Mouse (Mus musculus) kidney, adult 2 months (tissue): ENCODE results near the gene Ero1lb. TPM values are rescaled to one million over a fixed set of nuclear protein-coding genes. Genes with fewer than 3 reads are reported as not detected.
A peak's percentile ranks its signal among the peaks of the same experiment; 100 is the strongest.
"Not testable (repeated sequence)": the region's sequence is repeated elsewhere in the genome, so short reads cannot be mapped to it uniquely, and the experiment has no call there.

Experiments
- DNase-seq: peaks from one replicate; pipeline ENCODE4 v3.0.0; 2021
- H3K27ac ChIP-seq: fragments of 200-500 bp; 2 replicates; pipeline ENCODE4 v1.5.1; 2012; ENCODE audit warnings: low read depth, low read length, control low read depth, inconsistent platforms; ENCODE audit not compliant: insufficient read depth
- H3K27me3 ChIP-seq: fragments of 200-500 bp; replicated peaks from 2 replicates; pipeline ENCODE4 v1.6.1; 2012; ENCODE audit warnings: mild to moderate bottlenecking, moderate library complexity, low read length, inconsistent platforms; ENCODE audit not compliant: control insufficient read depth, insufficient read depth
- H3K36me3 ChIP-seq: fragments of 200-500 bp; 2 replicates; pipeline ENCODE4 v1.6.1; 2012; ENCODE audit warnings: mild to moderate bottlenecking, moderate library complexity, low read length, inconsistent platforms; ENCODE audit not compliant: control insufficient read depth, insufficient read depth
- H3K4me1 ChIP-seq: fragments of 200-500 bp; 2 replicates; pipeline ENCODE4 v1.6.1; 2011; ENCODE audit warnings: low read length; ENCODE audit not compliant: control insufficient read depth, insufficient read depth
- H3K4me3 ChIP-seq: fragments of 200-500 bp; 2 replicates; pipeline ENCODE4 v1.5.1; 2011; ENCODE audit warnings: mild to moderate bottlenecking, low read depth, low read length, control low read depth; ENCODE audit not compliant: insufficient read depth
- CTCF ChIP-seq: fragments of 200-500 bp; conservative IDR thresholded peaks from 2 replicates; pipeline ENCODE4 v1.5.1; 2011; ENCODE audit warnings: low read depth, mild to moderate bottlenecking, control low read depth, low read length, moderate library complexity, mixed read lengths; ENCODE audit not compliant: insufficient read depth, insufficient read length
- POLR2A ChIP-seq: fragments of 200-500 bp; IDR thresholded peaks from one replicate; pipeline ENCODE4 v1.6.1; 2011; ENCODE audit warnings: low read depth, low read length, control low read depth
- WGBS: fragments of 180-500 bp; shearing (Covaris S2); methylation state at CpG from one replicate; pipeline ENCODE4 v1.1.7; 2018; 5-methylcytosine and 5-hydroxymethylcytosine counted together
- polyA plus RNA-seq: library from polyadenylated mRNA; depleted of rRNA; stranded (reverse); fragments of >200 nt; gene quantifications from 2 replicates; pipeline ENCODE4 v1.2.3, GENCODE M21; 2012

The Ero1lb gene
- polyA plus RNA-seq, 1 experiment: 3.2 TPM

GRCm38 (mm10) chr13:12578145-12578544 lies 12.5 kb downstream of the Ero1lb start:
- H3K4me1 ChIP-seq: no peaks in the 10 kb centered on the region
- TF ChIP-seq POLR2A (no peak), CTCF (no peak)
- H3K27ac ChIP-seq: no peak overlapping the region
- no peak for DNase-seq
- no peak overlapping the region for H3K4me3 ChIP-seq
- H3K27me3 ChIP-seq: no peaks in the 10 kb centered on the region
- 90% methylated on average over 5 of the region's 5 CpGs for WGBS
- H3K36me3 ChIP-seq: no peaks in the 10 kb centered on the region

GRCm38 (mm10) chr13:12589003-12589402 lies 23.3 kb downstream of the Ero1lb start:
- TF ChIP-seq POLR2A (no peak), CTCF (peak; percentile 74)
- DNase-seq: peak; percentile 63
- 19% methylated on average over 3 of the region's 3 CpGs for WGBS
- H3K36me3 ChIP-seq: no peaks in the 10 kb centered on the region
- no peaks in the 10 kb centered on the region for H3K4me1 ChIP-seq
- no peaks in the 10 kb centered on the region for H3K27me3 ChIP-seq
- H3K4me3 ChIP-seq: no peak overlapping the region
- H3K27ac ChIP-seq: no peak overlapping the region

DNA sequence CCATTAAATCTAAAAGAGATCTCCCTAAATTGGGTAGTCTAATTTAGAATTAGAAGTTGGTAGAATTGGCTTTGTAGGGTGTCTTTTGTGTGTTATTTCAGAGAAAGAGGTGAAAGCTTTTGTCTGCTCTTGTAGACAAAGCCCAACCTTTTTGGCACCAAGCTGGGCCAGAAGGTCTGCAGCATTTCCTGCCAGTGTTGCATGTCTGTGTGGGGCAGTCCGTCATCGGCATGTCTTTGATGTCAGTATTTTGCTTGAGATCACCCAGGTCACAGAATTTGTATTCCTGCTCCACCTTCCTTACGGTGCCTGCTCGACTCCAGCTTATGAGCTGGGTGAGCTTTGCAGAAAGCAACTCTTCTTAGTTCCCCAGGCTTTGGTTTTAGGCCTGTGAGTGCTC lies 31.4 kb downstream of the Ero1lb start:
- not testable (repeated sequence) for H3K27me3 ChIP-seq, H3K4me3 ChIP-seq, H3K36me3 ChIP-seq, H3K4me1 ChIP-seq, H3K27ac ChIP-seq
- DNase-seq: peak; percentile 16
- 64% methylated on average over 4 of the region's 4 CpGs for WGBS

- DNase-seq: peak; percentile 35
- not testable (repeated sequence) for H3K27ac ChIP-seq, H3K4me1 ChIP-seq, H3K36me3 ChIP-seq, H3K27me3 ChIP-seq, H3K4me3 ChIP-seq
Measured at GRCm38 (mm10) chr13:12610206-12610605, 44.5 kb downstream of the Ero1lb start.

DNA sequence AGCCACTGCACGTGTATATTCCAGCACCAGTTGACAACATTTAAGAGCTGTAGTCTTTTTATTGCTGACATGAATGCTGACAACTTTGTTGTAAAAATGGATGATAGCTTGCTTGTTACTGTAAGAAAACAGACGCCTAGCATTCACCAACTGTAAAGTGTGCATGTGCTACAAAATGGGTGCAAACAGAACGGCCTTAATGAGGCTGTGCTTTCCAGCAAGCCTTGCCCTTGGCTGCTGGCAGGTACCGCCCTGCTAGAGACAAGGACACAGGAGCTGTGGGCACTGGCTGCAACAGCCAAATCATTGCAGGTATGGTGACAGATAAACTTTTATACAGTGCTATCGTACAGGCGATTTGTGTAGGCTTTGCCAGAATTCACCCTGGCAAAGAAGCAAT lies 48.4 kb downstream of the Ero1lb start:
- DNase-seq, H3K4me1 ChIP-seq, H3K36me3 ChIP-seq, H3K27ac ChIP-seq, H3K27me3 ChIP-seq, H3K4me3 ChIP-seq: not testable (repeated sequence)
- 93% methylated on average over 6 of the region's 6 CpGs for WGBS

DNA sequence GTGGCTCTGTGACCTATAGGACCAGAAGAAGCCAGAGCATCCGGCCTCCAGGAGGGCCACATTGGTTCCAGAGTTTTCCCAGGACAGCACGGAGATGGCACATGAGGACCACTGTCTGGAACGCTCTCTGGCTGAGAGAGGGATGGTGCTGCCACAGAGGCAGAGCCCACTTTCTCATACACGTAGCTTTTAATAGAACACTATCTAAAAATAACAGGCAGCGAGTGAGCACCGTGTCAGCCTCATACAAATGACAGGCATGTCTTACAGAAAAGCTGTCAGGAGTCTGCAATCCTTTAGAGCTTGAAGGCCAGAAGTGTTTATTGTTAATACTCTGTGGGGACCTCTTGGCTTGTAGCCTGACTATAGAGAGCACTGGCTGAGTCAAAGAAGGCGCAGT lies 48.9 kb downstream of the Ero1lb start:
- not testable (repeated sequence) for H3K27ac ChIP-seq, H3K4me3 ChIP-seq, H3K4me1 ChIP-seq, H3K36me3 ChIP-seq, DNase-seq, H3K27me3 ChIP-seq
- WGBS: 85% methylated on average over 7 of the region's 7 CpGs

DNA sequence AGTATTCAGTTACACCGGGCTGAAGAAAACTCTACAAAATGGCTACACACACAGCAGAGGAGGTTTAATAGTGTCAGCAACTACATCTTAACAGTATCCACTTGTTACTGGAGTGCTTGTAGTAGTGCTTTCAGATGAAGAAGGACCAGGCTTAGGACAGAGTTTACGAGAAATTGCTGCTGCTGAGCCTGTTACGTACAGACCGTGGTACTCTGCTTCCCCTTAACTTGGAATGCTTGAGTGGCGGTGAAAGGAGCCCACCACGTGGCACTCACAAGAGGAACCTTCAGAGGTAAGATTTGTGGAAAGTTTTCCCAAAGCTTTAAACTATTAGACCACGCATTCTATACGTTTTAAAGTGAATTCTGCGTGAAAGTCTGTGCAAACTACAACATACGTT lies 49.3 kb downstream of the Ero1lb start:
- H3K4me1 ChIP-seq, DNase-seq, H3K27me3 ChIP-seq, H3K27ac ChIP-seq, H3K36me3 ChIP-seq, H3K4me3 ChIP-seq: not testable (repeated sequence)
- 94% methylated on average over 10 of the region's 10 CpGs for WGBS

GRCm38 (mm10) chr13:12616489-12616888 lies 50.8 kb downstream of the Ero1lb start:
- 75% methylated on average over 3 of the region's 3 CpGs for WGBS
- DNase-seq: not testable (repeated sequence)

DNA sequence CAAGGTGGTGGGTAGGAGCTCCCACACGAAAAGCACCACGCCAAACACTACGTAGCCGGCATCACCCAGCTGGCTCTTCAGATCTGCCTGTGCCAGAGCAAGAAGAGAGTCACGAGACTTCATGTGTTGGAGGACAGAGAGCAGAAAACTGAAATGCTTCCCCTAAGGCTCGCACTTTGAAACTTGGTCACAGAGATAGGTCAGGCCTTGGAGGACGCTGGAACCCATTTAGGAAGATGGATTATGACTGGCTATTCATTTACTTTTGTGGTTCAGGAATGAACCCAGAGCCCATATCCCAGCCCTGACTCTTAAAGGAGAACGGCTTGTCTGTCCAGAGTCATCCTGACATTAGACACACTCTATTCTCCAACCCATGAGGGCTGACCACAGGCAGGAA lies 54.1 kb downstream of the Ero1lb start:
- DNase-seq: peak; percentile 79
- WGBS: 66% methylated on average over 8 of the region's 8 CpGs
- H3K27me3 ChIP-seq, H3K4me1 ChIP-seq, H3K4me3 ChIP-seq, H3K36me3 ChIP-seq: not testable (repeated sequence)
- 0 out of 2 replicates have a peak overlapping the region, but pooled peaks have one; percentile 66 for H3K27ac ChIP-seq

More at GRCm38 (mm10) chr13:12616489-12616888, 50.8 kb downstream of the Ero1lb start:
- H3K4me1 ChIP-seq, H3K4me3 ChIP-seq, H3K27me3 ChIP-seq, H3K27ac ChIP-seq, H3K36me3 ChIP-seq: not testable (repeated sequence)

GRCm38 (mm10) chr13:12626061-12626460 lies 60.4 kb downstream of the Ero1lb start:
- H3K27me3 ChIP-seq, H3K4me3 ChIP-seq, DNase-seq, H3K36me3 ChIP-seq, H3K4me1 ChIP-seq, H3K27ac ChIP-seq: not testable (repeated sequence)
- WGBS: 89% methylated on average over 3 of the region's 3 CpGs

- 91% methylated on average over 8 of the region's 8 CpGs for WGBS
- not testable (repeated sequence) for H3K27ac ChIP-seq, H3K4me3 ChIP-seq, H3K27me3 ChIP-seq, DNase-seq, H3K4me1 ChIP-seq, H3K36me3 ChIP-seq
Measured at GRCm38 (mm10) chr13:12627746-12628145, 62.1 kb downstream of the Ero1lb start.

DNA sequence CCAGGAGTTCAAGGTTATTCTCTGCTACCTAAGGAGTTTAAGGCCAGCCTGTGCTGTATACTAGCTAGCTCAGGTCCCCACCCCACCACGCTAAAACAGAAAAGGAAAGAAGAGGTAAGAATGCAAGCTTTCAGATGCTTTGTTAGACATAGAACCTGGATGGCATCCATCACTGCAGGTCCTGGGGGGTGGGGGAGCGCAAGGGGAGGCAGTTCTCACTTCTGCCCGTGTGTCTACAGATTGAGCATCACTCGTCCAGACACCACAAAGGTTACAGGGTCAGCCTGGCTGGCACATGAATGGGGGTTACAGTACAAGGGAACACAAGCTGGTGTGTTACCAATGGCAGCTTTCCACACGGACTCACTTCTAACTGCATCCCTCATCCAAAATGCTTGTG lies 62.5 kb downstream of the Ero1lb start:
- 85% methylated on average over 5 of the region's 5 CpGs for WGBS

More for the DNA sequence above, 62.5 kb downstream of the Ero1lb start:
- H3K4me1 ChIP-seq, H3K27me3 ChIP-seq, H3K4me3 ChIP-seq, H3K27ac ChIP-seq, DNase-seq, H3K36me3 ChIP-seq: not testable (repeated sequence)
